Mouse (Mus musculus): Measurements from ENCODE around the gene Malsu1.
A peak's percentile ranks its signal among the peaks of the same experiment; 100 is the strongest.

Malsu1 gene

GRCm38 (mm10) chr6:49074117-49074490 is 509 bp downstream of the Malsu1 start:
- peak; percentile 23 to 29 for DNase-seq (ENCODE audit: low spot score in 2 of 2)

GRCm38 (mm10) chr6:49077894-49078293 is 4.3 kb downstream of the Malsu1 start:
- DNase-seq (ENCODE audit: low spot score in 2 of 2) = no peak

- DNase-seq (ENCODE audit: low spot score in 2 of 2) = no peak
Measured at GRCm38 (mm10) chr6:49079313-49079712, 5.7 kb downstream of the Malsu1 start.

- no peak for DNase-seq (ENCODE audit: low spot score in 2 of 2)
Measured at GRCm38 (mm10) chr6:49083008-49083407, 9.4 kb downstream of the Malsu1 start.

GRCm38 (mm10) chr6:49094968-49095367 is 21.4 kb downstream of the Malsu1 start:
- no peak for DNase-seq (ENCODE audit: low spot score in 2 of 2)

GRCm38 (mm10) chr6:49096421-49096820 is 22.8 kb downstream of the Malsu1 start:
- DNase-seq (ENCODE audit: low spot score in 2 of 2) = peak; percentile 23 to 48

- DNase-seq (ENCODE audit: low spot score in 2 of 2) = peak; percentile 63 to 77
Measured at GRCm38 (mm10) chr6:49096933-49097461, 23.4 kb downstream of the Malsu1 start.

GRCm38 (mm10) chr6:49097596-49098110 is 24.1 kb downstream of the Malsu1 start:
- DNase-seq (ENCODE audit: low spot score in 2 of 2) = no peak

- no peak for DNase-seq (ENCODE audit: low spot score in 2 of 2)
Measured at GRCm38 (mm10) chr6:49099086-49099485, 25.5 kb downstream of the Malsu1 start.

GRCm38 (mm10) chr6:49106746-49107500 is 33.3 kb downstream of the Malsu1 start:
- DNase-seq (ENCODE audit: low spot score in 2 of 2) = no peak

- DNase-seq (ENCODE audit: low spot score in 2 of 2) = no peak
Measured at GRCm38 (mm10) chr6:49109196-49109595, 35.6 kb downstream of the Malsu1 start.

- DNase-seq (ENCODE audit: low spot score in 2 of 2) = no peak
Measured at GRCm38 (mm10) chr6:49113895-49114294, 40.3 kb downstream of the Malsu1 start.

GRCm38 (mm10) chr6:49114457-49114856 is 40.9 kb downstream of the Malsu1 start:
- no peak for DNase-seq (ENCODE audit: low spot score in 2 of 2)

GRCm38 (mm10) chr6:49115550-49115949 is 42.0 kb downstream of the Malsu1 start:
- no peak for DNase-seq (ENCODE audit: low spot score in 2 of 2)

GRCm38 (mm10) chr6:49116241-49116640 is 42.6 kb downstream of the Malsu1 start:
- no peak for DNase-seq (ENCODE audit: low spot score in 2 of 2)

GRCm38 (mm10) chr6:49118446-49118845 is 44.9 kb downstream of the Malsu1 start:
- no peak for DNase-seq (ENCODE audit: low spot score in 2 of 2)

- DNase-seq (ENCODE audit: low spot score in 2 of 2) = no peak
Measured at GRCm38 (mm10) chr6:49119462-49120135, 46.0 kb downstream of the Malsu1 start.

- no peak for DNase-seq (ENCODE audit: low spot score in 2 of 2)
Measured at GRCm38 (mm10) chr6:49120370-49120769, 46.8 kb downstream of the Malsu1 start.

GRCm38 (mm10) chr6:49130328-49130727 is 56.7 kb downstream of the Malsu1 start:
- no peak for DNase-seq (ENCODE audit: low spot score in 2 of 2)

GRCm38 (mm10) chr6:49131855-49132254 is 58.3 kb downstream of the Malsu1 start:
- no peak for DNase-seq (ENCODE audit: low spot score in 2 of 2)

- DNase-seq (ENCODE audit: low spot score in 2 of 2) = no peak
Measured at GRCm38 (mm10) chr6:49132352-49133090, 58.9 kb downstream of the Malsu1 start.
